Mouse (Mus musculus): ENCODE measurements around the gene 1190005I06Rik.

Gene 1190005I06Rik

DNA sequence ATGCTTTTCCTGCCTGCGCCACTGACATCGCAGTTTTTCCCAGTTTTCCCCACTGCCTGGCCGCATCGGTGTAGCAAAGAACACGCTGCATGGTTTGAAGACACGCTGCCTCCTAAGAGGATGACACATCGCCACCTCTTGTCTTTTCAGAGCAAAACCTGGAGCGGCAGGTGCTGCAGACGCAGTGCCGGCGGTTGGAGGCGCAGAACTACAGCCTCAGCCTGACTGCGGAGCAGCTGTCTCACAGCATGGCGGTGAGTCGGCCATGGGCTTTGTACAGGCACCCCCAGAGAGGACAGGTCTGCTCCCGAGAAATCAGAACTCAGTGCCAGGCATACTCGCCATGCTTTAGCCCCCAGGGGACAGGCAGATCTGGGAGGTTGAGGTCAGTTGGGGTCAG is 69.6 kb downstream of the 1190005I06Rik start:
- no peak for DNase-seq (ENCODE audit: low spot score in 2 of 2)

DNA sequence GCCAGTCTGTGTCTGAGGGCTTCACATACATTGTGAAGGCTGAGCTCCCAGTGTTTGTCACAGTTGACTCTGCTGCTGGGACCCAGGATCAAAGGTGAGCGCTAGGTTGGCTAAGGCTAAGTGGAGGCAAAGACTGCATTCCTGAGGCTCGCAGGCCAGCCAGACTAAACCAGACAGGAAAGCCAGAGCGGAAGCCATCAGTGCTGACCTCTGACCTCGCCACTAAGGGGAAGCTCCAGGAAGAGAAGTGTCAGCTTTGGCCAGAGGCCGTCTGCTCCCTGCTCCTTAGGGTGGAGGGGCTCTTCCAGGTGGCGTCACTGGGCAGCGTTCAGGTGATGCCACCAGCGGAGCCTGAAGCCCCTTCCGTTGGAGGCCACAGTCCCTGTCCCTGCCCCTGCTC is 71.6 kb downstream of the 1190005I06Rik start:
- no peak for DNase-seq (ENCODE audit: low spot score in 2 of 2)

DNA sequence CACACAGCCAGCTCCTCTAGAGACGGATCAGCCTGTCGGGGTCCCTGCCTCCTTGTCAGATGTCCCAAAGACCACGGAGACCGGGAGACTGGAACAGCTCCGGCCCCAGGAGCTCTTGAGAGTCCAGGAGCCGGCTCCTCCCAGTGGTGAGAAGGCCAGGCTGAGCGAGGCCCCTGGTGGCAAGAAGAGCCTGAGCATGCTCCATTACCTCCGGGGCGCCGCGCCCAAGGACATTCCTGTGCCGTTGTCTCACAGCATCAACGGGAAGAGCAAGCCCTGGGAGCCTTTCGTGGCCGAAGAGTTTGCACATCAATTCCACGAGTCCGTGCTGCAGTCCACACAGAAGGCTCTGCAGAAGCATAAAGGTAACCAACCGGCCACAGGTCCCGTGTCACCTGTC is 72.5 kb downstream of the 1190005I06Rik start:
- DNase-seq (ENCODE audit: low spot score in 2 of 2), result no peak

DNA sequence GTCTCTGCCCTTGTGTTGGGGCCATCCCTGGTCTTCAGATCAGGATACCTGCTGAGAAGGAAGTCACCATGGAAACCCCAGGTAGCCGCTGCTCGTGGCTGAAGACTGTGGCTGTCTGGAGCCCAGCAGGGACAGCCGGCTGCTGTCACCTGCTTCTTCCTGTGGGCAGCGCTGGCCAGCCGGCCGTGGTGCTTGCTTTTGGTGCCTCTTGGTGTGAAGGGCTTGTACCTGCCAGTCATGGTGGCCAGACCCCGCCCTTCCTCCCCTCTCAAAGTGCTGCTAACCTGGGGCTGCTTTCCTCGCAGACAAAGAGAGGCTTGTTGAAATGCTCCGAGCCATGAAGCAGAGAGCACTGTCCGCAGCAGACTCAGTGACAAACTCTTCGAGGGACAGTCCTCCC is 73.6 kb downstream of the 1190005I06Rik start:
- no peak for DNase-seq (ENCODE audit: low spot score in 2 of 2)

DNA sequence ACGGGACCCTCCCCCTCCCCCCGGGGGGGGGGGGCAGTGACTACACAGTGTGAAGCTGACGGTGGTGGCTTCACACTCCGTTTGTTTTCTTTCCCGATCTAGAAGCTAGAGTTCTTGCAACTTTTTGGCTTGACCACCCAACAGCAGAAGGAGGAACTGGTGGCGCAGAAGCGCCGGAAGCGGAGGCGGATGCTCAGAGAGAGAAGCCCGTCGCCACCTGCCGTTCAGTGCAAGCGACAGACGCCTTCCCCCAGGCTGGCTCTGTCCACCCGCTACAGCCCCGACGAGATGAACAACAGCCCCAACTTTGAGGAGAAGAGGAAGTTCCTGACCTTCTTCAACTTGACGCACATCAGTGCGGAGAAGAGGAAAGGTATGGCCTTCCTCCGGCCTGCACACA is 74.9 kb downstream of the 1190005I06Rik start:
- DNase-seq (ENCODE audit: low spot score in 2 of 2), result no peak

DNA sequence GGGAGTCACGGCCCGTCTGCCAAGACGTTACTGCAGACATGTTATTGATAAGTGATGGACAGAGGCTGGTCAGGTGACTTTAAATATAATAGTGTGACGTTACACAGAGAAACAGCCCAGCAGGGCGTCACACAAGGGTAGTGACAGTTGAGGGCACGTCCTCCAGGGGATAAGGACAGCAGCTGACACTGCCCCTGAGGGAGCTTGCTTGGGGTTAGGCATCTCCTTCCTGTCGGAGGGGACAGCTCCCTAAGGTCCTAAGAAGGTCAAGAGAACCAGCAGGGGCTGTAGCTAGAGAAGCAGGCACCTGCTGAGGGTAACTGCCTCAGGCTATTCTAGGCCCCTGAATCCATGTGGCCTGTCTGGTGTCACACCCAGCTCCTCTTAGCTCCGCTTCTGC is 75.9 kb downstream of the 1190005I06Rik start:
- no peak for DNase-seq (ENCODE audit: low spot score in 2 of 2)

DNA sequence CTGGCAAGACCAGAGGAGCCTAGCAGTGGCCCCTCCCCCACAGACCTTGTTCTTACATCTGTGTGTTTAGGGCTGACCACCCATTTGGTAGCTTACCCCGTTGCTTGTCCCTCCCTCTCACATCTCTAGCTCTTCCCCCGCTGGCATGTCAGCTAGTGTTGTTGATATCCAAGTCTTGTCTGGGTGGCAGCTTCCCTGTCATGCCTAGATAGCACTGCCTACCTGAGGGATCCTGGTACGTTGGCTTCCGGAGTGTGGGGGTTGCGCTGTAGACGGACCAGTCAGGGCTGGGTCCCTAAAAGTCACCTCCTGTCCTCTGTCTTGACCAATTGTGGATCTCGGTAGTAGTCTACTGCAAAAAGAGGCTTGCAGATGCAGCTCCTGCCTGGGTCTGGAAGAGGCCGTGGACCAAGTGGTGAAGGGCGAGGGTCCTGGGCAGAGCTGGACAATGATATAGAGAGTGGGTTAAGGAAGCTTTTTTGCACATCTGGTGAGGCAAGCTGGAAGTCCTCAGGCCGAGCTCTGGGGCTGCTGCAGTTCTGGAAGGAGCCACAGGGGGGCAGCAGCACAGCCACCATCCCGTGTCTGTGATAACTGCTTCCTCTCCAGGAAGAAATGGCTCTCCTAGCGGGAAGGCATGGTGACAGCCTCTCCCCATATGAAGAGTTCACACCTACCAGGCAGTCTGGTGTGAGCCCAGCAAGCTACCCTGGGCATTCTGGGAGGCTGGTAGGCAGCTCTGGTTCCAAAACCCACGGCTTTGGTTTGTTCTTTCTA is 77.3 kb downstream of the 1190005I06Rik start:
- peak in 1 of 2 experiments; percentile 73 for DNase-seq (ENCODE audit: low spot score in 2 of 2)

DNA sequence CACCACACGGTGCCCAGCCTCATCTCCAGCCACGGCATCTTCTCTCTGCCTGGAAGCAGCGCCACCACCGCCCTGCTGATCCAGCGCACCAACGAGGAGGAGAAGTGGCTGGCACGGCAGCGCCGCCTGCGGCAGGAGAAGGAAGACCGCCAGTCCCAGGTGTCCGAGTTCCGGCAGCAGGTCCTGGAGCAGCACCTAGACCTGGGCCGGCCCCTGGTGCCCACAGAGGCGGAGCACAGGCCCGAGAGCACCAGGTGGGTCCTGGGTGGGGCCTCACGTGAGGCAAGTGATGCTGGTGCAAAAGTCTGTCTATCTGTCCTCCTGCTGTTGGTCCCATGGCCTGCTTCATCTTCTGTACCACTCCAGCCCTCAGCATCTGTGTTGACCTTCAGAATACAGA is 78.3 kb downstream of the 1190005I06Rik start:
- no peak for DNase-seq (ENCODE audit: low spot score in 2 of 2)

DNA sequence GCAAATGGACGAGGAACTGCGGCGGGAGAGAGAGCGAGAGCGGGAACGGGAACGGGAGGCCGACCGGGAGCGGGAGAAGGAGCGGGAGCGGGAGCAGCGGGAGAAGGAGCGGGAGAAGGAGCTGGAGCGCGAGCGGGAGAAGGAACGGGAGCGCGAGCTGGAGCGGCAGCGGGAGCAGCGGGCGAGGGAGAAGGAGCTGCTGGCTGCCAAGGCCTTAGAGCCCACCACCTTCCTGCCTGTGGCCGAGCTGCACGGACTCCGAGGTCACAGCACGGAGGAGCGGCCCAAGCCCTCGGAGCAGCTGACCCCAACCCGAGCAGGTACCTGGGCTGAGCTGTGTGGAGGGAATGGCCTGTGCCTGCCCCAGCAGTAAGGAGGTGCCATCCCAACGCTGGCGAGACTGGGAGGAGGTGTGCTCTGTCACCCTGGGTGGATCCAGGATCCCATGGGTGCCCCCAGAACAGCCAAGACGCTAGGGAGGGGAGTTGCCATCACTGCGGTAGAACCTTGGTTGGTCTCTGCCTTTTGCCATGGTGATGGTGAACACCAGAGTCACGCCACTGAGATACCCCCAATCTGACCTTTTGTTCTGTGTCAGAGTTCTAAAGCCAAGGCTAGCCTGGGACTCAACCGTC is 79.2 kb downstream of the 1190005I06Rik start:
- no peak for DNase-seq (ENCODE audit: low spot score in 2 of 2)

DNA sequence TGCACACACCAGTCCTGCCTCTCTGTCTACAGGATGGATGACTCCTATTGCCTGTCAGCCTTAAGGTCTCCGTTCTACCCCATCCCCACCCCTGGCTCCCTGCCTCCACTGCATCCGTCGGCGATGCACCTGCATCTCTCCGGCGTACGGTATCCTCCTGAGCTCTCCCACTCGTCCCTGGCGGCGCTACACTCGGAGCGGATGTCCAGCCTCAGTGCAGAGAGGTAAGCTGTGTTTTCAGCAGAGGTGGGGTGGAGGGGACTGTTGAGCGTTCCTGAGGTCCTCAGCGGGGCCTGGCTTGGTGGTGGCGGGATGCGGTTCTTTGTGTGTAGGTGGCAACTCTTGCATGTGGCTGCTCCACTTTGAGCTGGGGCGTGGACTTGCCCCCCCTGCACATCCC is 79.7 kb downstream of the 1190005I06Rik start:
- no peak for DNase-seq (ENCODE audit: low spot score in 2 of 2)

DNA sequence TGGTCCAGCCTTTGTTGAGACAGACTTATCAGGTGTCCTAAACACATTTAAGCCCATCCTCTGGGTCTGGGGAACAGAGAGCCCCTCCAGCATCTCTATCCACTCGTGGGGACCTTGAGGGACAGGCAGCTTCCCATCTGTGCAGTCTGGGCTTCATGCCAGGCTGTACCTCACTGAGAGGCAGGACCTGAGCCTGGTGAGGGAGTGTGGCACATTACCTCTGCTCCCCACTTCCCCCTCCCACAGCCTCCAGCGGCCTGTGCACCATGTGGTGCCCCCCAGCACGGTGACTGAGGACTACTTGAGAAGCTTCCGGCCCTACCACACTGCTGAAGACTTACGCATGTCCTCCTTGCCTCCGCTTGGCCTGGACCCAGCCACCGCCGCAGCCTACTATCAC is 80.8 kb downstream of the 1190005I06Rik start:
- no peak for DNase-seq (ENCODE audit: low spot score in 2 of 2)

DNA sequence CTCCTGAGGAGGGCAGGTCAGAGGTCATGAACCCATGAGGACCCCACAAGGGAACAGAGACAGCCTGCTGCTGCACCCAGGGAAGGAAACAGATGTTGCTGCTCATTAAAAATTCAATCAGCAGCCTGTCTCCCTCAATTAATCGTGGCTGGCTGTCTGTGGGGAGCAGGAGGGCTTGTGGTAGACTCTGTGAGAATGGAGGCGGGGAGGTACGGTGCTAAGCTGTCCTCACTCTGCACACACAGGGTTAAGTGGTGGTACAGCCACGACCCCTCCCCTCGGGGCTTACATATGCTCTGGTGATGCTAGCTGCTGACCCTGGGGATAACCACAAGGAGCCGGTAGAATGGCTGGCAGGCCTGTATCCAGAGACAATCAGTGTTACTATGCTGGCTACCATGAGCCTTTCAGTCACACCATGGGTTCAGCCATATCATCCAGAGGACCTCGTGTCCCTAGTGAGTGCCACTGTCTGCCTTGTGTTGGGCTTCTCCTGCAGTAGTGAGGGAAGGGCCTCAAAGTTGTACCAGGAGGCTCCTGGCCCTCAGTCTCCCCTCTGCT is 82.2 kb downstream of the 1190005I06Rik start:
- no peak for DNase-seq (ENCODE audit: low spot score in 2 of 2)

DNA sequence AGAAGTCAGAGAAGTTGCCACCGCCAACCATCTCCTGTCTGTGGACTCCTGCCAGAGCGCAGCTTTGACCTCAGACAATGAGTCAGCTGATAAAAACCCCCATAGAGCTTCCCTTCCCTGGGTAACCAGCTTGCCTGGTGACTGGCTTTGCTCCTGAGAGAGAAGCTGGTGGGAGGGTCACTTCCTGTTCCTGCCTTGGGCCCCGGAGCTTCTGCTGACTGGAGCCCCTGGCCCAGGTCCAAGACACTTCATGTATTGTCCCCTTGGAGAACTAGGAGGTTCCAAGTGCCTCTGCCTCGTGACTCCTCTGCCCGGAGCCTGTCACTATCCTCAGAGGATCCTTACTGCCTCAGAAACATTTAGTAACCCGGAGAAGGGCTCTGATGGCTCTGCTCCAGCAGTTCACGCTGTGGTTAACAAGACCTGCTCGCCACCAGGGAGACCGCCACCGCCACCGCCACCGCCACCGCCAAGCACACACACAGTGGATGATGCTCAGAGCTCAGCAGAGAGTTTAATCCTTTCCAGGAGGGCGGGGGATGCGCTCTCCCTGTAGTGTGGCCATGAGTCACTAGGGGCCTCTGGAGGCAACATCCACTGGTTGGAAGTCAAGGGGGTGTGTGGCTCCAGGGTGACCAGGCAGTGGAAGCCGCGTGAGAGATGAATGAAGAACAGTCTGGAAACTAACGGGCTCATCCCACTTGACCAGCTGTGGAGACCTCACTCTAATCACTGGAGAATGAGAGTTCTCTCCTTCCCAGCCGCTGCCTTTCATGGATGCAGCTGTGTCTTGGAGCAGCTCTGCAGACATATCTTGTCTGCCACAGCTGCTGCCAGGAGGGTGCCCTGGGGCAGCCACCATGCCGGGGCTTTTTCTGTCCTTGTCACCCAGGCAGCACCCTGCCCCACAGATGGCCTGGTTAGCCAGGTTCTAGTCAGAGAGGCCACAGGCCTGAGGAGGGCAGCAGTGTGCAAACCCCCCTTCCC is 83.3 kb downstream of the 1190005I06Rik start:
- peak; percentile 94 for DNase-seq (ENCODE audit: low spot score in 2 of 2)

DNA sequence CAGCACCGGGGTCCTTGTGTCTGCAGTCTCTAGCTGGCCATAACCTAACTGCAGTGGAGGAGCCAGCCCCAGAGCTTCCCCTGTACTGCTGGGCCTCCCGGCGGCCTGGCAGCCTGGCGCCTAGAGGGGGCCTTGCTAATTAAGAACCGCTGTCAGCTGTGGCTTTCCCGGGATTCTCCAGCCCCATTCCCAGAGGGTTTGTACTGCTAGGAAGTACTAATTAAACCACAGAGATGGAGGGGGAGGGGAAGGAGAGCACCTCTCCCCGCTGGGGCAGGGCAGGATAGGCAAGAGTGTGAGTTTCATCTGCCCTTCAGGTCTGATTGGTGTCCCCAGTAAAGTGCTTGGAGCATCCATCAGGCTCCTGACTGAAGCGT is 84.1 kb downstream of the 1190005I06Rik start:
- peak in 1 of 2 experiments; percentile 46 for DNase-seq (ENCODE audit: low spot score in 2 of 2)

DNA sequence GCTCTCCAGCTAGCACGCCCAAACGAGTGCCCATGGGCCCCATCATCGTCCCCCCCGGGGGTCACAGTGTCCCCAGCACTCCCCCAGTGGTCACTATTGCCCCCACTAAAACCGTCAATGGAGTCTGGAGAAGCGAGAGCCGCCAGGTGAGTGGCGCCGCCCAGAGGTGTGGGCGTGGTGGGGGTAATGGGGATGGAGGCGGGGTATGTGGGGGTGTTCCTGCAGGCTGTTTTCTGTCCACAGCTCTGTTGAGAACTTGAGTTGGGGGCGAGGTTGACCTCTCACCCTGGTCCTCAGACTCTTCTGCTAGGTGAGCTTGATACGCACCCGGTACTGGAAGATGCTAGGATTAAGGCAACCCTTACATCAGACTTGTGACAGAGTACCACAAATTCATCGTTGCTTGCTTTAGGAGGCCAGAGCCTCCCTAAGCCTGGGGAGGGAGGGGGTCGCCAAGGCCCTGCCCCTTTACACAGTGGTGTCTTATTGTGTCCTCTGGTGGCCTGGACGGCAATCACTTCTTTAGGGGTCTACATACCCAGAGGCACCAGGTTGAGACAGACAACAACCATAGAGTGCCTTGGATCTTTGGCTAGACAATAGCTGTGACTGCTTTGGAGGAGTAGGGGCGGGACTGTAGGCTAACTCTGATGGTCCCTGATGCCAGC is 84.6 kb downstream of the 1190005I06Rik start:
- no peak for DNase-seq (ENCODE audit: low spot score in 2 of 2)

DNA sequence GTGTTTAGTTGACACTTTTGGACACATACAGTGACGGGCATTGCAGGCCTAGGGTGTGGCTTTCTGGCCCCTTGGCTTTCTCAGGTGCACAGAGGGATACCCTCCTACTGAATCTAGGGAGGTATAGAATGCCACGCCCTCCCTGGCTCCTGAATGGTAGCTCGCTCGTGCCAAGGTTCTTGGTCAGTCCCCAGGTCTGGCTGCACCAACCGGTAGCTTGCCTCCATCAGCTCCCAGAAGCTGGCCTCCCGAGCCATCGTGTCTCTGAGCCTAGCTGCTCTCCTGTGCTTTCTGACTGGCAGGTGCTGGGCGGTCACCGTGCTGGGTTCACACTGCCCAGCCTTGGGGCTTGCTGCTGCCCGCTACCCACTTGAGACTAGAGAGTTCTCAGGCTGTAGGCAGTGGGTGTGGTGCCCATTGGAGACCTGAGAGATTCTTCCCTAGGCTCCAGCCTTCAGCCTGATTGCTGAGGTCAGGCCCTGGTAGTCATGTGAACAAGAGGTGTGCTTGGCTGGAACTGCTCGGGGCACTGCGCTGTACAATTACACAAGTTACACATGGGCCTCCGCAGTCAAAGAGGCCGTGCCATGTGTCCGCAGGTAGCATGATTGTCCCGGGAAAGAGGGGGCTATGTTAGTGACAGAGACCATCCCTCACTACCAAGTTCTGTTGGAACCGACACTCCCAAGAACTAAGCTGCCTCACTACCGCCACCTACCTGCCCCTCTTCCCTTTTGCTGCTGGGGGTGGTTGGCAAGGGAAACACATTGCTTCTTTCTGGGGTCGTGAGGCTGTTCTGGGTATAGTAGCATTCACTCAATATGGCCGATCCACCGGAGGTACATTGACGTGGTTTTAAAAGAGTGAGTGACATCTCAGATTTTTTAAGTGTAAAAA is 85.6 kb downstream of the 1190005I06Rik start:
- no peak for DNase-seq (ENCODE audit: low spot score in 2 of 2)

DNA sequence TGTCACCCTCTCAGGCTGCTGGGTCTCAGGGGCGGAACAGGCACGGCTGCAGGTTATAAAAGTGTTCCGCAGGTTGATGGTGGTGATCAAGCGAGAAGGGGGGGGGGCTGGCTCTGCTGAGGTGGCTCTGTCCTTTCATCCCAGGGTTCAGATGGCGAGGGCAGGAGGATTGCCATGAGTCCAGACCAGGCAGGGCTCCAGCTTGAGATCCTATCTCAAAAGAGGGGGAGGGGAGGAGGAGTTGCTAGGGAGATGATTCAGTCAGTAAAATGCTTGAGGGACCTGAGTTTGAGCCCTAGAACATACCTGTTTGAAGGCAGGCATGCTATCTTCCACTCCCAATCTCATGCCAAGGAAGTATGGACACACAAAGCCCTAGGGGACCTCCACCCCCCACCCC is 86.9 kb downstream of the 1190005I06Rik start:
- DNase-seq (ENCODE audit: low spot score in 2 of 2), result no peak

DNA sequence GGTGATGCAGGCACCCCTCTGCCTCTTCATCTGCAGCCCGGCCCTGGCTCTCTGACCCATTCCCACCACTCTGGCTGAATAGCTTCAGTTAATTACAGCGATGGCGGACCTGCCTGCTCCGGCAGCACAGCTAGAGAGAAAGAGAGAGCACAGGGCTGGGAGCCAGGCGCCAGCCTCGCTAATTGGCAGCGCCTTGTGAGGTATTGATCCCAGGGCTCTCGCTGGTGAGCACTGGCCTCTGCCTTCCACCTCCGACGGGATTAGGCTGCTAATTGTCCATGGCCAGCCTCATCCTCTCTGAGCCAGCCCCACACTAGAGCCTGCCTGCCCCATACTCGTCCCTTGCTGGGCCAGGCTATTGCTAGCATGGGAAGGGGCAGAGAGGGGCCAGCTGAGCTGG is 87.8 kb downstream of the 1190005I06Rik start:
- DNase-seq (ENCODE audit: low spot score in 2 of 2), result no peak

All from heart, adult 9 months (tissue).